Mouse (Mus musculus) cortical plate, adult 2 months (tissue): Measurements from ENCODE around the gene Krt80. TPM values are rescaled to one million over a fixed set of nuclear protein-coding genes. Genes with fewer than 3 reads are reported as not detected.

Source experiments
- H3K27ac ChIP-seq: fragments of 200-500 bp; 2 replicates; pipeline ENCODE4 v1.5.1; 2012; ENCODE audit warnings: low read length, control low read depth, inconsistent platforms; ENCODE audit not compliant: insufficient read depth
- H3K4me1 ChIP-seq: fragments of 200-500 bp; 2 replicates; pipeline ENCODE4 v1.6.1; 2011; ENCODE audit warnings: low read length; ENCODE audit not compliant: control insufficient read depth, insufficient read depth
- H3K4me3 ChIP-seq: fragments of 200-500 bp; 2 replicates; pipeline ENCODE4 v1.5.1; 2011; ENCODE audit warnings: mild to moderate bottlenecking, low read length, control low read depth; ENCODE audit not compliant: insufficient read depth
- CTCF ChIP-seq: fragments of 200-500 bp; IDR thresholded peaks from 2 replicates; pipeline ENCODE4 v1.5.1; 2011; ENCODE audit warnings: mild to moderate bottlenecking, control low read depth, low read length; ENCODE audit not compliant: insufficient read depth; ENCODE audit errors: extremely low read depth
- POLR2A ChIP-seq: fragments of 200-500 bp; IDR thresholded peaks from 2 replicates; pipeline ENCODE4 v1.6.1; 2011; ENCODE audit warnings: mild to moderate bottlenecking, low read length, control low read depth; ENCODE audit not compliant: insufficient read depth; ENCODE audit errors: extremely low read depth
- polyA plus RNA-seq: library from polyadenylated mRNA; depleted of rRNA; stranded (reverse); fragments of >200 nt; gene quantifications from 2 replicates; pipeline ENCODE4 v1.2.3, GENCODE M21; 2012

Krt80 gene
- polyA plus RNA-seq, 1 experiment, result 6.2 TPM

- no peak for TF ChIP-seq POLR2A
- no peak overlapping the region for H3K27ac ChIP-seq
- H3K4me3 ChIP-seq, result no peak overlapping the region
- no peaks in the 10 kb centered on the region for H3K4me1 ChIP-seq
Observed at GRCm38 (mm10) chr15:101394908-101395307, 24.9 kb upstream of the Krt80 start.

GRCm38 (mm10) chr15:101392251-101392650 is 22.3 kb upstream of the Krt80 start:
- H3K4me1 ChIP-seq, result no peaks in the 10 kb centered on the region
- H3K27ac ChIP-seq, result no peak overlapping the region
- H3K4me3 ChIP-seq, result no peak overlapping the region
- TF ChIP-seq POLR2A (no peak), CTCF (no peak)

GRCm38 (mm10) chr15:101390203-101390602 is 20.2 kb upstream of the Krt80 start:
- H3K4me1 ChIP-seq, result peaks cover 2% of the 10 kb centered on the region; the same call in 1 of the 2 replicates
- H3K4me3 ChIP-seq, result no peak overlapping the region
- no peak for TF ChIP-seq CTCF
- TF ChIP-seq POLR2A, result no peak
- no peak overlapping the region for H3K27ac ChIP-seq

- TF ChIP-seq CTCF, result 0 out of 2 replicates have a peak, but pooled peaks have one; percentile 7
- TF ChIP-seq POLR2A, result no peak
- Histone ChIP-seq H3K4me3 (no peak overlapping the region), H3K27ac (no peak overlapping the region), H3K4me1 (peaks cover 2% of the 10 kb centered on the region; the same call in 1 of the 2 replicates)
Observed at GRCm38 (mm10) chr15:101388034-101388541, 18.1 kb upstream of the Krt80 start.

GRCm38 (mm10) chr15:101387176-101387575 is 17.2 kb upstream of the Krt80 start:
- no peak overlapping the region for H3K4me3 ChIP-seq
- H3K4me1 ChIP-seq, result peaks cover 2% of the 10 kb centered on the region; the same call in 1 of the 2 replicates
- TF ChIP-seq POLR2A, result no peak
- TF ChIP-seq CTCF, result peak; percentile 36
- H3K27ac ChIP-seq, result no peak overlapping the region

GRCm38 (mm10) chr15:101385064-101385463 is 15.1 kb upstream of the Krt80 start:
- TF ChIP-seq POLR2A, result no peak
- TF ChIP-seq CTCF, result no peak
- Histone ChIP-seq H3K4me3 (no peak overlapping the region), H3K4me1 (peaks cover 2% of the 10 kb centered on the region; the same call in 1 of the 2 replicates), H3K27ac (no peak overlapping the region)

GRCm38 (mm10) chr15:101384610-101385009 is 14.6 kb upstream of the Krt80 start:
- H3K4me3 ChIP-seq, result no peak overlapping the region
- H3K4me1 ChIP-seq, result peaks cover 2% of the 10 kb centered on the region; the same call in 1 of the 2 replicates
- TF ChIP-seq POLR2A (no peak), CTCF (no peak)
- H3K27ac ChIP-seq, result no peak overlapping the region

GRCm38 (mm10) chr15:101382811-101383210 is 12.8 kb upstream of the Krt80 start:
- no peak for TF ChIP-seq CTCF
- TF ChIP-seq POLR2A, result no peak
- H3K4me1 ChIP-seq, result peaks cover 2% of the 10 kb centered on the region; the same call in 1 of the 2 replicates
- no peak overlapping the region for H3K4me3 ChIP-seq
- H3K27ac ChIP-seq, result no peak overlapping the region

- H3K4me1 ChIP-seq, result peaks cover 2% of the 10 kb centered on the region; the same call in 1 of the 2 replicates
- H3K27ac ChIP-seq, result no peak overlapping the region
- TF ChIP-seq POLR2A (no peak), CTCF (no peak)
- no peak overlapping the region for H3K4me3 ChIP-seq
Observed at GRCm38 (mm10) chr15:101381758-101382157, 11.8 kb upstream of the Krt80 start.

GRCm38 (mm10) chr15:101378646-101379045 is 8.7 kb upstream of the Krt80 start:
- H3K4me3 ChIP-seq, result no peak overlapping the region
- peaks cover 3% of the 10 kb centered on the region for H3K4me1 ChIP-seq
- H3K27ac ChIP-seq, result no peak overlapping the region
- no peak for TF ChIP-seq POLR2A
- TF ChIP-seq CTCF, result no peak
